Mouse (Mus musculus) CD4-positive, CD25-positive, alpha-beta regulatory T cell, adult 4 months (primary cell): Measurements from ENCODE around the gene Vmn1r43. TPM values are rescaled to one million over a fixed set of nuclear protein-coding genes. Genes with fewer than 3 reads are reported as not detected.
"Not testable (repeated sequence)": the region's sequence is repeated elsewhere in the genome, so short reads cannot be mapped to it uniquely, and the experiment has no call there.

Experiments used
- ATAC-seq: one replicate; pipeline ENCODE4 v1.8.0; 2017
- polyA plus RNA-seq, 2 experiments: library from polyadenylated mRNA; unstranded; fragments of 100-300 nt; shearing (Covaris generic); gene quantifications; one replicate each; pipeline ENCODE4 v1.2.1; 2017

Gene Vmn1r43
- polyA plus RNA-seq = under 1 TPM in 1 of 2 experiments, not detected in 1; 0.04 TPM

DNA sequence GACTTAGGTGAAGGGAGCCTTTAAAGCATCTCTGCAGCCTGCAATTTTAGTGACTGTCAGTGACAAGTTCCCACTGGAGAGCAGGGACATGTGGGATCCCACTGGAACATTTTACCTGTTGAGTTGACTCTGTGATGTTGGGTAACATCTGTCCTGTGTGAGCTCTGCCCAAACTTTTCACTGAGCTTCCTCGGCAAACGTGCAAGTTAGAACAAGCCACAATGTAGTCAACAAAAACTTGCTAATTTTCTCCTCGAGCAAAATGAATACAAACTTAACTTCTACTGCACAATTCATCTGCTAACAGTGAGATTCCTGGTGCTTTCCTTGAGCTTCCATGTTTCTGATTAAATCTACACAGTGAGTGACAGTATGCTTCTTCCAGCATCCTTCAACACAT is at the start of gene Vmn1r43, which contains the start of gene Vmn1r42:
Gene Vmn1r43, minus strand, starts transcription at position 101 of the 400 bp plus-strand sequence.
Gene Vmn1r42, minus strand, starts transcription at position 101 of the 400 bp plus-strand sequence.
- ATAC-seq = not testable (repeated sequence)

DNA sequence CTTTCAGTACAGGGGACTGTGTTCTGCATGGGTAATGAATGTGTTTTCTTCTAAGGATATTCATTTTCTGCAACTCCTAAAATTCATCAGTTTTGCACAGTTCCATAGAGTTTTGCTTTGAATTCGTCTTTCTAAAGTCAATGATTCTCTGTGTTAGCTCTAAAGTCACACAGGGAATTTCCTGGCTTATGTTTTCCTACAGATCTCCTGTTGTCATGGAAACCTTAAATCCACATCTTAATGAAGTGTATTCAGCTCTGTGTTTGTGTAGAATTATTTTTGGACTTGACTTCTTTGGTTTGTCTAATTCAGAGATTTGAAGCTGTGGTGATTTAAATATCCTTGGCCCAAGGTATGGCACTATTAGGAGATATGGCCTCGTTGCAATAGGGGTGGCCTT is 7.6 kb upstream of the Vmn1r43 start:
- no peak for ATAC-seq

DNA sequence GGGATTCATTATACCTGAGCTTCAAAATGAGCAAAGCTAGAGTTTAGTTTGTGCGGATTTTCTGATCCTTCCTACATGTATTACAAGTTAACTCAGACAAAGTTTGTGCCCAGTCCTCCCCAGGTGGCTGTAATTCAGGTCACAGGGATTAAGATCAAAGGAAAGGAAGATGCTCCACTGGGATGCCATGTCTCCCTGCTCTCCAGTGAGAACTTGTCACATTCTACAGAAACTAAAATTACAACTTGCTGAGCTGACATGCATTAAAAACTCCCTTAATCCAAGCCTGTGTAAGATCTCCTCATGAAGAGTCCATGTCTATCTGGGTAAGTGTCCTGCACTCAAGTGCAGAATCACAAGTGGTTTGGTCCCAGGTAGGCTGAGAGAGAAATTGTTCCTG is 7.1 kb upstream of the Vmn1r43 start, which contains the start of gene Vmn1r44:
Gene Vmn1r44, plus strand, starts transcription at position 301 of the 400 bp plus-strand sequence.
- no peak for ATAC-seq

DNA sequence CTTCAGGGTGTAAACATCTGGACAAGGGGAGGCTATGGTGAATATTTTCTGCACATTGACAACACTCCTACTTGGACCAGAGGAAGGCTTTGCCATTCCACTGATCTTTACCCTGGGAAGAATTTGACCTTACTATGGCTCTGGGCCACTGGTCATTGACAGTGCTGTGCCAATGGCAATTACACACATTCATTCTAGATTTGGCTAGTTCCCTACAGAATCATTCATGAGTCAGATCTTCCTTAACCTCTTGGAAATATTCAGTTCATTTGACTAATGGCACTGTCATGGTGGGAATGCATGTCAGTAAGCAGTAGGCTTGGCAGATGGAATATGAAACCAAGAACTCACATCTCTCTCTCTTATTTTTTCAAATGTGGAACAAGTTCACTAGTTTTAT is 4.7 kb upstream of the Vmn1r43 start:
- no peak for ATAC-seq

DNA sequence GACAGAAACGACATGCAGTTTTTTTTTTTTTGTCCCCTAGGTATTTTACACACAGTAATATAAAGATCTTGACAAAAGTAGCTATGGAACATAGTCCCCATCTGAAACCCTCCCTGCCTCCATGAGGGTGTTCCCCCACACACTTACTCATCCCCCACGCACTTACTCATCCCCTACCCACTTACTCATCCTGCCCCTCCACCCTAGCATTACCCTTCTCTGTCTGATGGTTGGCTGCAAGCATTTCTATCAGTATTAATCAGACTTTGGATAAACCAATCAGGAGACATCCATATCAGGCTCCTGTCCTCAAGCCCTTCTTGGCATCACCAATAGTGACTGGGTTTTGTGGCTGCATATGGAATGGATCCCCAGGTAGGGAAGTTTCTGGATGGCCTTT is 750 bp upstream of the Vmn1r43 start:
- ATAC-seq = no peak

DNA sequence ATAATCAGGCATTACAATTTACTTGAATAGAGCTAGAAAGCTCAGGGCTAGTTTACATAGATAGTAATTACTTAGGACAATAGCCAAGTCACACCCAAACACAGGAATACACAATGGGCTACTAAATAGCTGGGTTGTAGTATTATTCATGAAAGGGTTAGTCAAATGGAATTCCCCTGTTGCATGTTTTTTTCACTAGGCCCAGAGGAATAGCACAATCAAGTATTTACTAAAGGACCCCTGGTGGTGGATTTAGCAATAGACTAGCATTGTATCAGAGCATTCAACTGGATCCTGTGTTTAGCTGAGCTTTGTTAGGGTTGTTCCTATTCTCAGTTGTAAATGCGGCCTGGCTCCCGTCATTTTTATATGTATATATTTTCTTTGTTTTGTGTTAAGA is 8.2 kb downstream of the Vmn1r43 start:
- ATAC-seq = no peak

DNA sequence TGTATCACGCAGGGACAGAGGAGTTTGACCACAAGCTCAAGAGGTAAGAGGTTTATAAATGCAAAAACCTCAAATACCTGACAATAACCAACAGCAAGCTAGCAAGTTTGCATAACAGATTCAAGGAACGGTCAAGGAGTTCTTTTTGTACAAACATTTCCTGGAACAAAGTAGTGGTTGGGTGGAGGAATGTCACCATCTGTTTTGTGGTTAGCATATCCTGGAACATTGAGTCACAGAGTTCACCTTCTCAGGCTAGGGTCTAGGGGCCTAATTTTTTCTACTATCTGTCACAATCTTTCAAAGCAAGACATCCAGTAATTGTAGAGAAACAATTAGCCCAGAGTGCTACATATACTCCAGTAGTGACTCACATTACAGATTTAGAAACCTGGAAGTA is 8.9 kb downstream of the Vmn1r43 start:
- ATAC-seq = no peak

DNA sequence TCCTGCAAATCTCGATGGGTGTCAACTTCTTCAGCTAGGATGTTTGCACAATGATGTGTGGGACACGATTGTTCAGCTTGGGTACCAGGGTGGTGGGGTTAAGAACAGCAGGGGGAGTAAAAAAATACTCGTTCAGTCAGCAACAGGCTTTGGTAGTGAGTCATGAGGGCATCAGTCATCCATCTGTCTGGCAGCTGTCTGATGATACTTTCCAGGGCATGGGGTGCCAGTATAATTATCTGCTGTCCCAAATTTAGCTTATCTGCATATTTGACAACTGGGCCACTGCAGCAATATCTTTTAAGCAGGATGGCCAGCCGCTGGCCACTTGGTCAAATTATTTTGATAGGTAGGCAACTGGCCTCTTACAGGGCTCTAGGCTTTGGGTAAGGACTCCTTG is 12.4 kb downstream of the Vmn1r43 start:
- ATAC-seq = no peak

DNA sequence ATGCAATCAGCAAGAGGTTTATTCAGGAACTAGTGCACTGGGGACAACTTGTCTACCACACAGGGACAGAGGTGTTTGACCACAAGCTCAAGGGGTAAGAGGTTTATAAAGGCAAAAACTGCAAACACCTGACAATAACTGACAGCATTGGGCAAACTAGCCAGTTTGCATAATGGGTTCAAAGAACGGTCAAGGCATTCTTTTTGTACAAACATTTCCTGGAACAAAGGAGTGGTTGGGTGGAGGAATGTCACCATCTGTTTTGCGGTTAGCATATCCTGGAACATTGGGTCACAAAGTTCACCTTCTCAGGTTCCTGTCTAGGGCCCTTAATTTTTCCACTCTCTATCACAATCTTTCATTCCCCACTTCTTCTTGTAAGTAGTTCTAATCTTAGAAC is 16.4 kb downstream of the Vmn1r43 start:
- ATAC-seq = no peak

DNA sequence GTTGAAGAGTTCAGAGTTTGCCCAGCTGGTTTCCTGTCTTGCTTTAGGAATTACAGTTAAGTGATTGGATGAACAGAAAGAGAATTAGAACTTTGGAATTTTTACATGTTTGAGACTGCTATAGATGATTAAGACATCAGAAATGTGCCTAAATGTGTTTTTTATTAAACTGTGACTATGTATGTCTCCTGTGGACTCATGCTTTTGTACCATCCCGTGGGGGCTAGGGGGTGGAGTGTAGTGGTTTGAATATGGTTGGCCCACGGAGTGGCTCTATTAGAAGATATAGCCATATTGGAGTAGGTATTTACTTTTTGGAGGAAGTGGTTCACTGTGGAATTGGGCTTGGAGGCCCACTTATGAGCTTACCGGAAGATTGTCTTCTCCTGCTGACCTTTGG is 18.7 kb downstream of the Vmn1r43 start:
- ATAC-seq = no peak

Other genes starting within 250 kb of the Vmn1r43 start
- gene Txnrd3, start 232.4 kb downstream of the Vmn1r43 start, polyA plus RNA-seq = under 1 TPM; 0.30 to 0.48 TPM
- gene Vmn1r40, start 168.9 kb downstream of the Vmn1r43 start, polyA plus RNA-seq = not detected
- not detected for gene Vmn1r41, start 135.6 kb downstream of the Vmn1r43 start, polyA plus RNA-seq
- not detected for gene Vmn1r42, start within 50 bp of the Vmn1r43 start, polyA plus RNA-seq
- not detected for gene Vmn1r44, start 7.2 kb upstream of the Vmn1r43 start, polyA plus RNA-seq
- gene Vmn1r45, start 64.2 kb upstream of the Vmn1r43 start, polyA plus RNA-seq = not detected
- gene Vmn1r46, start 92.9 kb upstream of the Vmn1r43 start, polyA plus RNA-seq = under 1 TPM in 1 of 2 experiments, not detected in 1; 0.04 TPM
- gene Vmn1r47, start 139.7 kb upstream of the Vmn1r43 start, polyA plus RNA-seq = not detected
- gene Vmn1r48, start 160.4 kb upstream of the Vmn1r43 start, polyA plus RNA-seq = not detected
- not detected for gene Vmn1r49, start 202.1 kb upstream of the Vmn1r43 start, polyA plus RNA-seq
- gene Vmn1r50, start 225.0 kb upstream of the Vmn1r43 start, polyA plus RNA-seq = not detected
- gene Vmn1r51, start 246.2 kb upstream of the Vmn1r43 start, polyA plus RNA-seq = not detected